Mouse (Mus musculus) gastrocnemius, postnatal 36 days (tissue): ENCODE measurements at regions not wholly inside any gene's neighbourhood (a gene's known extent, or its start where the extent isn't known, plus 50 kb on each side); places are given as distances from the start of the nearest gene placed in this dataset.

Source experiments
- DNase-seq, 2 experiments: peaks; one replicate each; pipeline ENCODE4 v3.0.0; 2022
- intact Hi-C: fragments of 180-260 bp; cut with DNase I; formaldehyde crosslinking; loops from one replicate; pipeline ENCODE4 v1.15.1; 2025

DNA sequence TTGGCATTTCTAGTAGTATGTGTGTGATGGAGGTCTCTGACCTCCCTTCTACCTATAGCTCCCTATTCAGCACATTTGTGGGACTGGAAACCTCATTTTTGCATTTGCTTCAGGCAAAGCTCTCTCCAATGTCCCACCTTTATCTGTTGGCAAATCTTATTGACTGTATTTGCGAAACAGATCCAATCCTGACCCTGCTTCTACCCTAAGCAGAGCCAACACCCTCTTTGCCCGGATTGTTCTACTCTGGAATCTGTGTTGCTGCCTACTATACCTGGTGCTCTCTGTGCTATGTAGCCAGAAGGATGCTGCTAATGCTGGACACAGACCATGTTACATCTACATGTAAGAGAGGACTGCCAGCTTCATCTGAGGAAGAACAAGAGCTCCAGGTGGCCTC lies 133.3 kb upstream of the Irf2bp2 start:
- no peak for DNase-seq
- intact Hi-C loops: no loop called here

DNA sequence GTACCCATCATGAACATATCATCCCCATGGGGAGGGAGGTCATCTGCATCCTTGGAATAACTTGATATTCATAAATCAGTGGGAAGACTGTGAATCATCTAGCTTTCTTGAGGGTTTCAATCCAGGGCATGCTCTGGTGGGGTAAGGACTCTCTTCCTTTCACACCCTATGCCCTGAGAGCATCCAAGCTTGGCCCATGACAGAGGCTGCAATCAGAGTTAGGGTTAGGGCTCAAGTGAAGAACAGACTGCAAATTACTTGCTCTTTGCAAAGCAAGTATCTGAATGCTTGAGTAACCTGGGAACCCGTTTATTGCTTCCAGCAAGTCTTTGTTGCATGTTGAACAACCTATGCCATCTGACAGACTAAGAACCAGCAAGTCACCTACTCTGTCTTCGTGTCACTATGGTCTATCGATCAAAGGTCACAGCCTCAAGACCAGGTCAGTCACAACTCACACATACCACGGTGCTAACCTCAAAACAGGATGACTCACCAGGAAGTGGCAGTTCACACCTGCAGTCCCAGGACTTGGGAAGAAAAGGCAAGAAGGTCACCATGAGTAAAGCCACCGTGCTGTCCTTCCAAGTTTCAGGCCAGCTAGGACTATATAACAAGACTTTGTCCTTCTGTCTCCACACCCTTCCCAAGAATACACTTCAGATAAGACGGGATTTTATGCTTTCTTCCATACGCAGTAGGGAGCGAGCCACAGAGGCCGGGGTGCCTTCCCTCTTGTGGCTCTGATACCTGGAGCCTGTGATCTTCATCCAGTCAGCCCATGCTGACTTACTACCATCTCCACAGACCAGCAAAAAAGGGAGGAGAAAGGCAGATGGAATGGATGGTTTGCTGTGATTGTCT lies 129.7 kb upstream of the Irf2bp2 start:
- intact Hi-C loops: no loop called here
- no peak for DNase-seq

DNA sequence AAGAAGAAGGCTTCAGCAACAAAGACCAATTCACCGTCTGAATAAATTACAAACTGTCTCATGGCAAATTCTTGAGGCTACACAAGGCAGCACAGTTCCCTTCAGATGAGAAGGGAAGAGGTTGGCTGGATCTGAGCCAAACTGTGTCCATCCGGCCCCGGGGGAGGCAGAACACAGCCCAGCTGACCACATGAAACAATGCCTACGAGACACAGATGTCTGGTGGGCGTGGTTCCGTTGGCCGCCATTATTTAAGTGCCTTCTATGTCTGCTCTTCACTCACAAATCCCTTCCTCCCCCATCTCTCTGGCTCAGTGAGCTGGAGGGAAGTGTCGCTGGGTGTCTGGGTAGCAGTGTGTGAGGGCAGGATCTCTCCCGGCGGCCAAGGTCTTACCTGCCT lies 127.8 kb upstream of the Irf2bp2 start:
- no peak for DNase-seq
- intact Hi-C loops: no loop called here

DNA sequence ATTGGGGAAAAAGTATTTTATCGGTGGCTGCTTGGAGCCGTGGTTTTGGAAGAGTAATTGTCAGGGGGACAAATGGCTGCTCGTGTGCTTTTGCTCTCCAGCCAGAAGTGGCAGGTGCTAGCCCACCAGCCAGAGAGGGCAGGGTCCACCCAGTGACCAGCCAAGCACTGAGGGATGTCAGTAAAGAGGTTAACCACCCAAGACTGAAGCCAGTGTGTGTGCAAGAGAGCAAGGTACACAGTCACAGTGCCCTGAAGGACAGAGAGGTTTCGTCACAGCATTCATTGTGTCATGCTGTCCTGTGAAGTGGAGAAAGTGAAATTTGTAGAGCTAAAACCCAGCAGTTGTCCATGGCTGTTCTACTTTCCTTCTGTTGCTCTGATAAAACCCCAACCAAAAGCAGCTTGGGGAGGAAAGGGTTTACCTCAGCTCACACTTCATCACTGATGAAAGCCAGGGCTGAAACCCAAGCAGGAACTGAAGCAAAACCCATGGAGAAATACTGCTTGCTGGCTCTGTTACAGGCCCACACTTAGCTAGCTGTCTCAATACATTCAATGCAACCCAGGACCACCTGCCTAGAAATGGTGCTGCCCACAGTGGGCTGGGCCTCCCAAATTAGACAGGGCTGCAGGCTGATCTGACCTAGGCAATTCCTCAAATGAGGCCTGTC lies 126.8 kb upstream of the Irf2bp2 start:
- intact Hi-C loops: no loop called here
- DNase-seq: no peak

DNA sequence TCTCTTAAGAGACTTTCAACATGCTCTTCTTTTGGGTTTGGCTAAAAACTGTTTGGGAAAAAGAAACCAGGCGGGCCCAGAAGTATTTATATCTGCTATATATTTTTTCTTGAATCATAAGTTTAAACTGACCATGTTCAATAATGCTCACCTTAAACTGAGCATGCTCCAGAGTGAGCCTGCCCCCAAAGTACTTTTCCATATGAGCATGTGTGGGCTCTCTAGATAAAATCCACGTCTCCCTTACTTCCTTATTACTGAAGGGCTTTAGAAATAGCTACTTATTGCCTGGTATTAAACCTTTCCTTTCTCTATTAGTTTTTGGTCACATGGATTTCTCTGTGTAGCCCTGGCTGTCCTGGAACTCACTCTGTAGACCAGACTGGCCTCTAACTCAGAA lies 126.0 kb upstream of the Irf2bp2 start:
- DNase-seq: no peak
- intact Hi-C loops: no loop called here

DNA sequence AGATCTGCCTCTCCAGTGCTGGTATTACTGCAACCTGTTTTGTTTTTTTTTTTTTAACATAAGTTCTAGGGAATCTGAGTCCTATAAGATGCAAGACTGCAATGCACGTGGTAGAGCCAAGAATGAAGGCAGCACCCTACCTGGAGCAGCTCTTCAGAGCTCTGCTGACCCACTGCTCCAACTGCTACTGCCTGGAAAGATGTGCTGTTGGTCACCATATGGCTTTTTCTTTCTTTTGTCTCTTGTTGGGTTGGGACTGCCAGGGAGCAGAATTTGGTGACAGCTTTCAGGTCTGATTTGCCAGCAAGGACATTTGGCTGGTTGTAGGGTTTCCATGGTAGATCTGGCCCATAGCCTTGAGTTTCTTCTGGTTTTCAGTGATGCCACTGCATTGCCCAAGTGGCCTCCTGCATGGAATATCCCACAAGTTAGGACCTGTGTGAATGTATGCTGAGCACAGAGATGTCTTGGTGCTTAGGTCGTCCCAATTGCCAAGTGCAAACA lies 123.9 kb upstream of the Irf2bp2 start:
- no peak for DNase-seq
- intact Hi-C loops: no loop called here

DNA sequence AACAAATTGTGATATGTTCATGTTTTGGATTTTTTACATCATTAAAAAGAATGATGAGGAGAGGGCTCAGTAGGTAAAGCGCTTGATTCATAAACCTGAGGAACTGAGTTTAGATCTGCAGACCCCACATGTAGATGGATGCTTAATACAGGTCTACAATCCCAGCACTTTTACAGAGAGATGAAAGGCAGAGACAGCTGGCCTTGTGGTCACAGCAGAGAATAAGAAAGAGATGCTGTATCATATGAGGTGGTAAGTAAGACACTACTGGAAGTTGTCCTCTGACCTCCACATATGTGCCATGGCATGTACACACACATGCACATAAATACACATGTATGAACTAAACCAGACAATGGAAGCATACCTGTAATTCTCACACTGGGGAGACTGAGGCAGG lies 121.9 kb upstream of the Irf2bp2 start:
- intact Hi-C loops: no loop called here
- no peak for DNase-seq

DNA sequence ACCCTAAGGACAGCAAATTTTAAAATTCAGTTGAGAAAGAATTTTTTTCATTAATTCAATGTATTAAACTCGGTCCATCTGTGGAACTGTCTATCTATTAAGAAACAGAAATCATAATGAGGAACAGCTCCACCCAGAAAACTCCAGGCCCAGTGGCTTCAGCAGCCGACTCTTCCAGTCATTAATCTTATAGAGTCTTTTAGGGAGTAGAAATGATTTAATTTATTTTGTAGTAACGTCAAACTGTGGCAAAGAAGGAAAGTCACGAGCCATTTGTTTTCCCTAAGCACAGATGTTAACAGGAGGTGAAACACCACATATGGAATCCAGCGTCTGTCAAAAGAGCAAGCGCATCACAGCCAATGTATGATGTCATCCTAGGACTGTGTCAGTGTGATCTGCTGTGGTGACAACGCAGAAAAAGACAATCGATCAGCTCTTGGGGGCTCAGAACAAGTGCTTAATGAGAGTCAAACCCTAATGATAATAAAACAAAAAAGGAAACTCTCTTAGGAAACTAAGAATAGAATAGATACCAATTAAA lies 119.9 kb upstream of the Irf2bp2 start:
- no peak for DNase-seq
- intact Hi-C loops: no loop called here

DNA sequence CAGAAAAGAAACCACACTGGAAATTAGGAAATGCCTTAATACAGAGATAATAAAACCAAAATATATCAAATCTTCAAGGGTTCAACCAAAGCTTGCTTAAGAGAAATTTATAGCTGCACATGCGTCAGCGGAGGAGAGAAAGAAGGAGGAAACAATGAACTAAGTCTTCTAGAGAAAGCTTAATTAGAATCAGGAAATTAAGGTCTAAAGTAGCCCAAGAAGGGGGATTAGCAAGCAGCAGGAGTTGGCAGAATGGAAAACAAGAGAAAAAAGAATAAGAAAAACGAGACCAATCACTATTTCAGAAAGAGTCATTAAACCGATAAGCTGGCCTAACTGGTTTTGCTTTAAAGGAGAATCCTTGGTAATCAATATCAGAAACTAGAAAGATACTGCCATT lies 119.4 kb upstream of the Irf2bp2 start:
- intact Hi-C loops: no loop called here
- DNase-seq: no peak

DNA sequence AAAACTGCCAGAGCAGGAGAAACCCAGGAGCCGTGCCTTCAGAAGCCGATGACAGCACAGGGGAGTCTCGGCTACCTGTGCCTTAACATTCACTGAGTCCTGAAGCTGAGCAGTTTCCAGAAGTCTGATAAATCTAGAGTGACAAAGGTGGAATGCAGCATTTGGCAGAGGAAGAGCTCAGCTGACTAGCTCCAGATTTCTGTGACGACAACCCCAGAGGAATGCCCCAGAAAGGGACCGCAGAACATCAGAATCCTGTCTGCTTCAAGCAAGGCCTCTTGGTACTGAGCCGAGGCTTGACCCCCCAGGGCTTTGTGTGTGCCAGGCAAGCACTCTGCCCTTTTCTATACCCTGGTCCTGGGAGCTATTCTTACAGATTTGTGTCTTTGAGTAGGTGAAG lies 119.0 kb upstream of the Irf2bp2 start:
- peak in 1 of 2 experiments; percentile 23 for DNase-seq
- intact Hi-C loops: no loop called here

DNA sequence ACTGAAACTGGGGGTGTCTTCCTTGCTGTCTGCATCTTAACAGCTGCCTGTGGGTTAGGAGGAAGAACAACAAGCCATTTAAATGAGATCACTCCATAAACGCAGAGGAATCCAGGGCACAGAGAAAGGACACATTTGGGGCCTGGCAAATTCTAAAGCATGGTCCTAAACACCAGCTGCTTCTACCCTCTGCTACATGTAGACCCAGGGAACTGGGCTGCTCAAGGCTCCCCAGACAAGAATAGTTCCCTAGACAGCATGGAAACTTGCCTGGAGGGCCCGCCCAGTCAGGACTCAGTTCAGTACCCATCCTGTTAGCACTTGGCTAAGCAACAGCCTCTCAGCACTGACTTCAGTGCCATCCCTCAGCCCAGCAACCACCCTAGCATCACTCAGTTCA lies 115.2 kb upstream of the Irf2bp2 start:
- intact Hi-C loops: no loop called here
- DNase-seq: no peak

DNA sequence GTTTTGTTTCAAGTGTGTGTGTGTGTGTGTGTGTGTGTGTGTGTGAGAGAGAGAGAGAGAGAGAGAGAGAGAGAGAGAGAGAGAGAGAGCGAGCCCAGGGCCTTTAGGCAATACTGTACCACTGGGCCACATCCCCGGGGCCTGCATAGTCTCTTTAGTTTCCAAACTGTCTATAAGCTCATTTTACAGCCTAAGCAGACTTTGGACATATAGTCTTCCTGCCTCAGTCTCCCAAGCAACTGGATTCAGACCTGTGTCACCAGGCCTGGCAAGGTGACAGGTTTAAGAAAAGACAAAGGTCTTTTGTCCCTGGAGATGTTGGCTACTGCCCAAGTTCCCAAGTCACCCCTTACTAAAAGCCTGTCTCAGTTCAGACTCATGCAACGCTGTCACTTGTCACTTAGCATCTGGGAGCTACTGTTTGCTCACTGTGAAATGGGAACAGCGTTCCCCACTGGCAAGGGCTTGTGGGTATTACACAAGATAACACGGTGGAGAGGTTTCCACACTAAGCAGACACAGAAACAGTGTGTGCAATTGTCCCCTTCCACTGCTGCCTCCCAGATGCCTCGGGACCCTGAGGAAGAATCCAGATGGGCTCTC lies 113.6 kb upstream of the Irf2bp2 start:
- intact Hi-C loops: no loop called here
- no peak for DNase-seq

DNA sequence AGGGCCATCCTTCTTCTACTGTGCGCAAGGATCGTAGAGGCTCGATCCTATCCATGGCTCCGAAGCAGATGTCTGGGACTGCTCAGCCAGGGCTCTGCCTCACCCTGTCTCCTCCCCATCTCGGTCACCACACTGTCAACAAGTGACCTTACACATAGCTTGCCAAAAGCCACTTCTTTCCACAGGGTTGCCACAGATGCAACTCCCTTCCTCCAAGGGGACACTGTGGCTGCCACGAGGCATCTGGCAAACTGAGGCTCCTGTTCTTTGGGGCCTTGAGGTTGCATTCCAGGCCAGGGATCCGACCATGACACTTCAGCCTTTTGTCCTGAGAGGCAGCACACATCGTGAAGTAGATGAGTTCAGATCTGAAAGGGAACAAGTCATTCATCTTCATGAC lies 112.5 kb upstream of the Irf2bp2 start:
- no peak for DNase-seq
- intact Hi-C loops: no loop called here

DNA sequence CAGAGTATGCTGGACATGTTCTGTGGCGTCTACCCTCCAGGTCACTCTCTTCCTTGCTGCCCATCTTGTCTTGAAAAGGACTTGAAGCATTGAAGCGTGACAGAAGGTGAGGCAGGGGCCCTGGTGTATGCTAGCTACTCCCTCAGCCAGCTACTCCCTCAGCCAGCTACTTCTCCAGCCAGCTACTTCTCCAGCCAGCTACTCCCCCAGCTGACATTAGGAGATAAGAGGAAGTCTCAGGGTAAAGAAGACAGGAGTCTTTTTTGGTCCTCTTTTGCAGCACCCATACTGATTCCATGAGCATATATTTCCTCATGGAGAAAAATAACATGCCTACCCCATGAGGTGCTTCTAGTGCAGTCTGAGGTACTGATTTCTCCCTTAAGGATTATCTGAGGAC lies 111.6 kb upstream of the Irf2bp2 start:
- DNase-seq: no peak
- intact Hi-C loops: no loop called here

DNA sequence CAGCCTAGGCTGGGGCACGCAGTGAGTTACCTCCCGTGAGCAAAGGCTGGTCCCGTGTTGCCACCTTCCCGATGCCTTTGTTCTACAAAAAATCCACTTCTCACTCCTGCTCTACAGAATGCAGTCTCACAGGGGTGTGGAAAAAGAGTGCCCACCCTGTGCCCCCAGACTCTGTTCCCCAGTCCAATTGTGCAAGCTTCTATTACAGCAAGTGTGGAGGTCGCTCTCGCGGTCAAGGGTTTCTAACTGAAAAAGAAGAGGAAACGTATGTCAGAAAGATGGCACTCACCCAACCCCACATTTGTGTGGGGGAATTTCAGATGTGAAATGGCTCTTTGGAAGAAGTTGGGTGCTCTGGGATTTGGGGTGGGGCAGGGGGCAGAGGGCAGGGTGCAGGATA lies 110.9 kb upstream of the Irf2bp2 start:
- DNase-seq: no peak
- intact Hi-C loops: no loop called here

DNA sequence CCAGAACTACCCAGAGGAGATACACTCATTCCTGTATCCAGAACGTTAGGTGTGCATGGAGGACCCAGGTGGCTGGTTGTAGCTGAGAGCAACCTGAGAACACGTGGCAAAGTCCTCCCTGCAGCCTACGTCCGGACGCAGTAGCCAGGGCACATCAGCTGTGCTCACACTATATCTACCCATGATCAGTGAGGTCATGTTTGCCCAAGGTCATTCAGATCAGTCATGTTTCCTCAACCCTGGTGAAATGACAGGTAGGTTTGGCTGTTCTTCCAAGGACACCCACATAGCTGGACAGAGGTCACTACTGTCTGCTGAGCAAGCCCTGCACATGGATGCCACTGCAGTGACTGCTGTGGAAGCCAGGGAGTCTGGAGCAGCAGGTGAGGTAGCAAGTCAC lies 109.8 kb upstream of the Irf2bp2 start:
- intact Hi-C loops: no loop called here
- no peak for DNase-seq

DNA sequence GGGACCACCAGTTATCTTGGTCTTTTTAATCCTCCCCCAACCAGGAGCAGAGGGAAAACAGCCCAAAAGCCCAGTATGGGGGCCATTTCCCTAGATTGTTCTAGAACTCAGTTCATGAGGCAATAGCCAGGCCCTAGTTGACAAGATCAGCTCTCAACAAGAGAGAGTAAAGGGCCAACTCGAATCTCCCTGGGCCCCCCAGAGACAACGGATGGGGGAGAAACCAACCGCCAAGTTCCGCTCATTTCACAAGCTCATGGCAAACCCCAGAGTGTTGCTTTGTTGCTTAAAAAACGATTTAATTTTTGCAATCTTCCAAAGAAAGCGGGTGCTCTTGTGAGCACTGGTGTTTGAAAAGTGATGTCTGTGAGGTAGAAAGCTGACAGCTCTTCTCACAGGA lies 108.5 kb upstream of the Irf2bp2 start:
- DNase-seq: no peak
- intact Hi-C loops: no loop called here

DNA sequence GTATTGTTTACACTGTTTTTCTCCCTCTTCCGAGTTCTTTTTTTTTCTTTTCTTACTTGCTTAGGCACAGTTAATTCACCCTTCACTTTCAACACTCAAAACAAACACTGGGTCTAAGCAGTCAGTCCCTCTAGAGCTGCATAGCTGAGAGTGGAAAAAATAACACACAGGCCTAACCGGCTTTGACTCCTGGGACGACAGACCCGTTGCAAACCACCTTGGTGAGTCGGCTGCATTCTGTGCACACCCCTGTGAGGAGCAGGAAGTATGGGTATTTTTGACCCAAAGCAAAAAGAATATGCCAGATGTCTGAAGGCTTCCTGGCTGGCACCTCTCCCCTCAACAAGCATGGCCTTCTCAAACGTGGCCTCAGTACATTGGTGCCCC lies 105.6 kb upstream of the Irf2bp2 start:
- DNase-seq: no peak

DNA sequence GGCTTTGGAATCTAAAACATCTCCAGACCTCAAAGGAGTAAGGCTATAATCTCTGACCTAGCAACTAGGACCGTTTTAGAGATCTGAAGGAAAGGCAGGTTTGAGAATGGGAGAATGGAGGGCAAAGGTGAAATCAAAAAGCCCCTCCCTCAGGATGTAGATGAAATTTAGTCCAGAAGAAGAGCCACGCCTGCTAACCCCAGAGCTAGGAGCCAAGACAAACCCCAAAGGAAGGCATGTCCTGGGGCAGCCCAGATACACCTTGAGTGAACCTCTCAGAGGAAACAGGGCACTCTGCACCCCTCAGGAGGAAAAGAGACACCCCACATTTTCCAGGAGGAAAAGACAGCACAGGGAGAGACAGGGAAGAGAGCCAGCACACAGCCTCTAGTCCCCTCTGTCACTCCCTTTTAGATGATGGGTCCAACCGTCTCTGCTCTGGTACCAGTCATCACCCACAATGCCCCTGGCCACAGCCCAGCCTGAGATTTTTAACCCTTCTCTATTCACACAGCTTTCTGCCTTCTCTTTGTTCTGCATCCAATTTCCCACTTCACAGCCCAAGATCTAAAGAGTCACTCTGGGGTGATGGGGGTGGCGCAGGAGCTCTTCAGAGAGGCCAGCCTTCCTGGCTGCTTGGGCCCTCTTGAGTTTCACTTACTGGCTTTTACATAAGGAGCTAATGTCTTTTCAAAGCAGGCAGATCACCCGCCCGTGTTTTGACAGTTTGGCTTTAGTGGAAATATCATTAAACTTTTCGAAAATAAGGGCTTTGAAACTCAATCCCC lies 105.0 kb upstream of the Irf2bp2 start:
- intact Hi-C loops: no loop called here
- DNase-seq: no peak

More for the DNA sequence above, 105.6 kb upstream of the Irf2bp2 start:
- intact Hi-C loops: no loop called here

DNA sequence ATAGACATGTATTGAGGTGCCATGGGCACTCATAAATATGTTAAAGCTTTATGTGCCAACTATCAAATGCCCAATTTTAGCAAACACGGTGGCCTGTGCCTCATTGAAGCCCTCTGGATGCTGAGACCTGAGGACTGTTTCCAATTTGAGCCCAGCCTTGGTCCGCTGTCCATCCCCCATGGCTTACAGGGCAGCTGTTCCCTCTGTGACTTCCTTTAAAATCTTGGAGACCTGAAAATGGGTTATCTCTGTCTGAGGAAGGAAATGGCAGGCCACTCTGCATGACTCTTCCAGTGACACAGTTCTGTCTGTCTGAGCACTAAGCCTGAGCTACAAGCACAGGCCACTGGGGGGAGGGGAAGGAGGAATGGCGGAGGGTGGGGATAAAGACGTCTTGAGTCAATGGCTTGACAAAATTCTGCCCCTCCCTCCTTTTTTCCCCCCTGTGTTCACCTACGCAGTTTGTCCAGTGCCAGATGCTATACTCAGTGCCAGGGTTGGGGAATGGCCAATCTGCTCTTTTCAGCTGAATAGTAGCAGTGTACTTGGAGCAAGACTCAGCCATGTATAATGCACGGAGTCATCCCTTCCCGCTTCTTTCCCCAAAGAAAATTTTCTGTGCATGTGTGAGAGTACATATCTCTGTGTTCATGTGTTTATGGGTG lies 102.7 kb upstream of the Irf2bp2 start:
- intact Hi-C loops: no loop called here
- DNase-seq: no peak
